Mouse (Mus musculus): ENCODE data around the gene Gm1113. TPM values are rescaled to one million over a fixed set of nuclear protein-coding genes. Genes with fewer than 3 reads are reported as not detected.
A peak's percentile ranks its signal among the peaks of the same experiment; 100 is the strongest.

Gm1113 gene
- not detected for total RNA-seq (2021)
- long read RNA-seq, experiment 1, result 0 reads
- long read RNA-seq, experiment 2, result 0 reads

- DNase-seq, result no peak
Observed at GRCm38 (mm10) chr9:35518169-35518568, at the start of gene Gm1113. Gm1113 (minus strand) TSS chr9:35518269.

GRCm38 (mm10) chr9:35564536-35565240 is 46.6 kb upstream of the Gm1113 start:
- DNase-seq, result no peak

- no peak for DNase-seq
Observed at GRCm38 (mm10) chr9:35561583-35561982, 43.5 kb upstream of the Gm1113 start.

- no peak for DNase-seq
Observed at GRCm38 (mm10) chr9:35561076-35561475, 43.0 kb upstream of the Gm1113 start.

GRCm38 (mm10) chr9:35559009-35559890 is 41.2 kb upstream of the Gm1113 start:
- DNase-seq, result peak; percentile 58

- no peak for DNase-seq
Observed at GRCm38 (mm10) chr9:35558257-35559008, 40.4 kb upstream of the Gm1113 start, which contains the start of the genes Ddx25 and Pus3. Ddx25 (minus strand) TSS chr9:35558528. Pus3 (plus strand) TSS chr9:35558595.

- no peak for DNase-seq
Observed at GRCm38 (mm10) chr9:35556494-35557102, 38.5 kb upstream of the Gm1113 start.

- no peak for DNase-seq
Observed at GRCm38 (mm10) chr9:35548455-35548854, 30.4 kb upstream of the Gm1113 start.

GRCm38 (mm10) chr9:35546745-35547144 is 28.7 kb upstream of the Gm1113 start:
- DNase-seq, result no peak

- DNase-seq, result no peak
Observed at GRCm38 (mm10) chr9:35545704-35546103, 27.6 kb upstream of the Gm1113 start.

GRCm38 (mm10) chr9:35544666-35545065 is 26.6 kb upstream of the Gm1113 start:
- DNase-seq, result no peak

GRCm38 (mm10) chr9:35543099-35543860 is 25.2 kb upstream of the Gm1113 start:
- no peak for DNase-seq

- DNase-seq, result no peak
Observed at GRCm38 (mm10) chr9:35541941-35542340, 23.9 kb upstream of the Gm1113 start.

- peak; percentile 26 for DNase-seq
Observed at GRCm38 (mm10) chr9:35541488-35541887, 23.4 kb upstream of the Gm1113 start.

- no peak for DNase-seq
Observed at GRCm38 (mm10) chr9:35541024-35541423, 23.0 kb upstream of the Gm1113 start.

GRCm38 (mm10) chr9:35539001-35539750 is 21.1 kb upstream of the Gm1113 start:
- DNase-seq, result no peak

GRCm38 (mm10) chr9:35535876-35536275 is 17.8 kb upstream of the Gm1113 start:
- no peak for DNase-seq

GRCm38 (mm10) chr9:35535110-35535509 is 17.0 kb upstream of the Gm1113 start:
- no peak for DNase-seq

GRCm38 (mm10) chr9:35533266-35533665 is 15.2 kb upstream of the Gm1113 start:
- no peak for DNase-seq

GRCm38 (mm10) chr9:35529796-35530195 is 11.7 kb upstream of the Gm1113 start:
- no peak for DNase-seq
